Mouse (Mus musculus) lung, postnatal 0 days (tissue): ENCODE measurements around the gene Galk1. TPM values are rescaled to one million over a fixed set of nuclear protein-coding genes. Genes with fewer than 3 reads are reported as not detected.

Experiments
- ATAC-seq: fragments of 200-750 bp; cut with Nextera tagmentation; 2 replicates; pipeline ENCODE4 v1.8.0; 2017; ENCODE audit warnings: moderate library complexity
- DNase-seq: peaks from one replicate; pipeline ENCODE4 v3.0.0-alpha.2; 2016; ENCODE audit warnings: low spot score
- H3K27ac ChIP-seq: fragments of 300-500 bp; sonication (generic); 2 replicates; pipeline ENCODE4 v1.5.1; 2014; ENCODE audit warnings: antibody characterized with exemption, mild to moderate bottlenecking, low read length, mixed read lengths
- H3K27me3 ChIP-seq: fragments of 300-500 bp; sonication (generic); replicated peaks from 2 replicates; pipeline ENCODE4 v1.6.1; 2014; ENCODE audit warnings: low read length, mixed read lengths; ENCODE audit not compliant: insufficient read depth
- H3K36me3 ChIP-seq: fragments of 300-500 bp; sonication (generic); 2 replicates; pipeline ENCODE4 v1.6.1; 2014; ENCODE audit warnings: low read length, mixed read lengths; ENCODE audit not compliant: insufficient read depth
- H3K4me1 ChIP-seq: fragments of 300-500 bp; sonication (generic); 2 replicates; pipeline ENCODE4 v1.6.1; 2014; ENCODE audit warnings: antibody characterized with exemption, low read depth, low read length, mixed read lengths; ENCODE audit not compliant: insufficient read depth
- H3K4me2 ChIP-seq: fragments of 300-500 bp; sonication (generic); replicated peaks from 2 replicates; pipeline ENCODE4 v1.6.1; 2014; ENCODE audit warnings: low read depth, mild to moderate bottlenecking, low read length, moderate library complexity, mixed read lengths
- H3K4me3 ChIP-seq: fragments of 300-500 bp; sonication (generic); 2 replicates; pipeline ENCODE4 v1.5.1; 2014; ENCODE audit warnings: low read depth, low read length
- H3K9ac ChIP-seq: fragments of 300-500 bp; sonication (generic); replicated peaks from 2 replicates; pipeline ENCODE4 v1.6.1; 2014; ENCODE audit warnings: low read depth, mild to moderate bottlenecking
- H3K9me3 ChIP-seq: fragments of 300-500 bp; sonication (generic); 2 replicates; pipeline ENCODE4 v1.6.1; 2016; ENCODE audit warnings: low read length, mixed read lengths
- CTCF ChIP-seq: IDR thresholded peaks from 2 replicates; pipeline ENCODE4 v1.5.1; 2016; ENCODE audit warnings: antibody characterized with exemption, mild to moderate bottlenecking
- EP300 ChIP-seq: IDR thresholded peaks from 2 replicates; pipeline ENCODE4 v1.6.1; 2016; ENCODE audit warnings: antibody characterized with exemption, mild to moderate bottlenecking, control low read depth
- WGBS: fragments of 180-500 bp; shearing (Covaris S2); extraction: QIAGEN DNeasy Blood & Tissue Kit; methylation state at CpG from one replicate; pipeline ENCODE4 v1.1.7; 2014; 5-methylcytosine and 5-hydroxymethylcytosine counted together
- polyA plus RNA-seq: library from polyadenylated mRNA; unstranded; fragments of >200 nt; fragmentation: Nextera tagmentation; extraction: Ambion mirVana; gene quantifications from 2 replicates; pipeline ENCODE4 v1.2.1, GENCODE M21; 2015

Galk1 gene
- 91.0 and 95.6 TPM in 2 replicates for polyA plus RNA-seq

DNA sequence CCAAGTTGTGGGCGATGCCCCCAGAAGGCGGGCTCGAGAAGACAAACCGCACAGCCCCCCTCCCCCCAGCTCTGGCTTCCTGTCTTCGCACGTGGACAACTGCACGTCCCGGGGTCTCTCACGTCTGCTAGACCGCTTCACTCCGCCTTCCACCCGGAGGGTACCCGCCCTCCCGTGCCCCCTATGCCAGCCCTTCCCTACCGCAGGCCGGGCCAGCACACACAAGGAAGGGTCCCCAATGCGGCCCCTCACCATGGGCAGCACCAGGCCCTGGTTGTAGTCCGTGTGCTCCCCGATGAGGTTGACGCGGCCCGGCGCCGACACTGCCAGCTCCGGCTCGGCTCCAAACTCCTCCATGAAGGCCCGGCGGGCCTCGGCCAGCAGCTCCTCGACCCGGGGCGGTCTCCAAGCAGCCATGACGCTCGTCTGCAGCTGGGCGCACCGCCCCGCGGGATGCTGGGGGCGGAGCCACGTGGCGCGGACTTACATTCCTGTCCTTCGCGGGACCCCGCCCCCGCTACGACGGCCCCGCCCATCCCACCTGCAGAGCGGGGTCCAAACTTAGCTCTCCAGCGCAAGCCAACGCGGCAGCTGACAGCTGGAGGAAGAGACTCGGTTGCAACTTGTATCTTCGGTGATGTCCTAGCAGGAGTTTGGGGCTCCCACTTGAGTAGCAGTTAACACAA is at the start of gene Galk1:
Gene Galk1, minus strand, starts transcription at position 458 of the 686 bp plus-strand sequence.
- Histone ChIP-seq H3K4me1 (0 out of 2 replicates have a peak, but pooled peaks cover 2% of the 10 kb centered on the region), H3K4me3 (peak within 1 kb of the TSS; percentile 61), H3K4me2 (peak within 1 kb of the TSS; percentile 93), H3K27ac (peak within 1 kb of the TSS; percentile 88), H3K36me3 (0 out of 2 replicates have a peak, but pooled peaks cover 9% of the 10 kb centered on the region), H3K9ac (peak within 1 kb of the TSS; percentile 78), H3K9me3 (no peaks in the 10 kb centered on the region), H3K27me3 (no peaks in the 10 kb centered on the region)
- no peak for TF ChIP-seq EP300
- no peak for TF ChIP-seq CTCF
- under 1% methylated on average over 55 of the region's 55 CpGs for WGBS
- DNase-seq: peak; percentile 95
- ATAC-seq: peak; percentile 93

DNA sequence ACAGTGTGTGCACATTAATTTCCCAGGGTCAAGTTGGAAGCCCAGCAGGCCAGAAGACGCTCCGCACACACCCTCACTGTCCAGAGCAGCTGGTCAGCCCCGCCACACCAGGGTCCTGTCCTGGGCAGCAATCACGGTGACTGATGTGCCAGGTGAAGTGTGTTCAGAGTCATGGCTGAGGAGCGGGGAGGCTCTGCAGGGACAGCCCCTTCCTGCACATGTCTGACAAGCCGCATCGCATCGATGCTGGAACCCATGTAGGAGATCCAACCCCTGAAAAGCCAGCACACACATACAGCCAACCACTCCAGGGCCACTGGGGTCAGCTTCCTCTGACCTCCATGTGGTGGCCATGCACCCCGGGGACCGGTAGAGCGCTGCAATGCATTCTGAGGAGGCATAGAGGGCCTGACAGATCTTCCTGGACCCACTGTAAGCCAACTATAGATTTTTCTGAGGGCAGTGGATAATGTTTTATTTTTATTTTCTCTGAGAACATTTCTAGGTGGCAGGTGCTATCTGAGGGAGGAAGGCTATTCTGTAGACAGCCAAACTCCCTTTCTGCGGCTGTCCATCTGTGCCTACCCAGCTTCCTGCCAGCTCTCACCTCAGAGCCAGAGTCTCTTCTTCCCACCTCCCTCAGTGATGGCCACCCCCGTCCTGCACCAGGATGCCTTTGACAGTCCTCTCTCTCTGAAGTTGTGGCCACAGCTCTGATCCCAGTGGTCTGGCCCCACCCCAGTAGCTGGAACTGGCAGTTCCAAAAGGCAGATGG is 49.3 kb upstream of the Galk1 start:
- Histone ChIP-seq H3K4me1 (no peaks in the 10 kb centered on the region), H3K9ac (no peak overlapping the region), H3K36me3 (peaks cover 14% of the 10 kb centered on the region), H3K9me3 (no peaks in the 10 kb centered on the region), H3K27me3 (no peaks in the 10 kb centered on the region), H3K27ac (peak overlapping the region; percentile 89), H3K4me2 (no peak overlapping the region), H3K4me3 (no peak overlapping the region)
- no peak for ATAC-seq
- WGBS: 78% methylated on average over 13 of the region's 13 CpGs
- no peak for DNase-seq
- no peak for TF ChIP-seq CTCF
- no peak for TF ChIP-seq EP300

- WGBS: 54% methylated on average over 9 of the region's 9 CpGs
- TF ChIP-seq EP300 (peak; percentile 79), CTCF (no peak)
- DNase-seq (peak; percentile 94), ATAC-seq (peak; percentile 94)
- H3K4me1 ChIP-seq: no peaks in the 10 kb centered on the region
- H3K9ac ChIP-seq: no peak overlapping the region
- peak overlapping the region; percentile 89 for H3K27ac ChIP-seq
- H3K27me3 ChIP-seq: no peaks in the 10 kb centered on the region
- no peaks in the 10 kb centered on the region for H3K9me3 ChIP-seq
- H3K36me3 ChIP-seq: peaks cover 14% of the 10 kb centered on the region
- H3K4me2 ChIP-seq: no peak overlapping the region
- no peak overlapping the region for H3K4me3 ChIP-seq
Observed at GRCm38 (mm10) chr11:116060596-116060995, 48.1 kb upstream of the Galk1 start.

DNA sequence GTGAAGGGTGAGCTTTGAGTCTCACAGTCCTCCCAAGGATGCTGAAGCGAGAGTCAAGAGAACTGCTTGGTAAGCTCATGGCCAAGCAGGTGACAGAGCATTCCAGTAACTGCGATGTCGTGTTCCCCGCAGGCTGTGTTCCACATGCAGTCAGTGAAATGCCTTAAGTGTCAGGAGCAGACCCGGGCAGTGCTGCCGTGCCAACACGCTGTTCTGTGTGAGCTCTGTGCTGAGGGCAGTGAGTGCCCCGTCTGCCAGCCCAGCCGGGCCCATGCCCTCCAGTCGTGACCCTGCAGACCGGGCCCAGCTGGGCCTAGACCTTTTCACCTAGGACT is 47.1 kb upstream of the Galk1 start:
- Histone ChIP-seq H3K4me3 (no peak overlapping the region), H3K36me3 (peaks cover 14% of the 10 kb centered on the region), H3K4me2 (no peak overlapping the region), H3K9me3 (no peaks in the 10 kb centered on the region), H3K27ac (peak overlapping the region; percentile 89), H3K4me1 (no peaks in the 10 kb centered on the region), H3K27me3 (no peaks in the 10 kb centered on the region), H3K9ac (no peak overlapping the region)
- ATAC-seq: no peak
- WGBS: 77% methylated on average over 11 of the region's 11 CpGs
- no peak for DNase-seq
- TF ChIP-seq EP300: no peak
- no peak for TF ChIP-seq CTCF

DNA sequence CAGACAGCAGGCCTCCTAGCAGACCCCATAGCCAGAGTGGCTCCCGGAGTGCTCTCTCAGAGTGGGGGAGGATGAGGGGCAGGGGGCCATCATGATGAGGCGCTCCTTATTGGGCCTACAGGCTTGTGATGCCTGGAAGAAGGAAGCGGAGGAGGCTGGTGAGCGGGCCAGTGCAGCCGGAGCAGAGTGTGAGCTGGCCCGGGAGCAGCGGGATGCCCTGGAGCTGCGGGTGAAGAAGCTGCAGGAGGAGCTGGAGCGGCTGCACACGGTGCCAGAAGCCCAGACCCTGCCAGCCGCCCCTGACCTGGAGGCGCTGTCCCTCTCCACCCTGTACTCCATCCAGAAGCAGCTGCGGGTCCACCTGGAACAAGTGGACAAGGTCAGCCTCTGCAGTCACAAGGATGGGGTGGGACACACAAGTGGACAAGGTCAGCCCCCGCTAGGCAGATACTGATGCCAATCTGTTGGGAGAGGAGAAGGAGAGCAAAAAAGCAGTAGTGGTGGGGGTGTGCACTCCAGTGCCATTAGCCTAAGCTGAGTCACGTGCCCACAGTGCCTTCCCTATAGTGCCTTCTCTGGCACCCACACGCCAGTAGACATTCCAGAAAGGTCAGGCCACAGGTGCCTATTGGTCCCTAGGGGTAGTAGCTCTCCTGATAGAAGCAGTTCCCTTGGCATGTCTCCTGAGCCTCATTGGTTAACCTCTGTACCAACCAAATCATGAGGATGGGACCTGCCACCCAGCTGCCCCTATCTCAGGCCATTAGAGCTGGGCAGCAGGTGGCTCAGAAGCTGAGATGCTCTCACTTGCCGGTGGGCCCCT is 46.6 kb upstream of the Galk1 start:
- Histone ChIP-seq H3K4me3 (no peak overlapping the region), H3K4me1 (no peaks in the 10 kb centered on the region), H3K4me2 (no peak overlapping the region), H3K27me3 (no peaks in the 10 kb centered on the region), H3K27ac (peak overlapping the region; percentile 89; the same call in 1 of the 2 replicates), H3K36me3 (peaks cover 14% of the 10 kb centered on the region), H3K9me3 (no peaks in the 10 kb centered on the region), H3K9ac (no peak overlapping the region)
- DNase-seq (no peak), ATAC-seq (no peak)
- TF ChIP-seq EP300: no peak
- no peak for TF ChIP-seq CTCF
- WGBS: 84% methylated on average over 17 of the region's 17 CpGs
